Mouse (Mus musculus) midbrain, embryonic 16.5 days (tissue): Measurements from ENCODE around the gene Klhl11. TPM values are rescaled to one million over a fixed set of nuclear protein-coding genes. Genes with fewer than 3 reads are reported as not detected.
A peak's percentile ranks its signal among the peaks of the same experiment; 100 is the strongest.

Source experiments
- ATAC-seq: fragments of 200-750 bp; cut with Nextera tagmentation; 2 replicates; pipeline ENCODE4 v1.8.0; 2017; ENCODE audit warnings: moderate TSS enrichment
- H3K27ac ChIP-seq: fragments of 300-500 bp; sonication (generic); 2 replicates; pipeline ENCODE4 v1.5.1; 2014; ENCODE audit warnings: mild to moderate bottlenecking, low read length, mixed read lengths
- H3K27me3 ChIP-seq: fragments of 300-500 bp; sonication (generic); 2 replicates; pipeline ENCODE4 v1.6.1; 2014; ENCODE audit warnings: low read depth, low read length, mixed read lengths; ENCODE audit not compliant: control insufficient read depth, insufficient read depth
- H3K36me3 ChIP-seq: fragments of 300-500 bp; sonication (generic); 2 replicates; pipeline ENCODE4 v1.6.1; 2014; ENCODE audit warnings: mild to moderate bottlenecking, low read length, moderate library complexity, mixed read lengths; ENCODE audit not compliant: control insufficient read depth, insufficient read depth
- H3K4me1 ChIP-seq: fragments of 300-500 bp; sonication (generic); 2 replicates; pipeline ENCODE4 v1.6.1; 2014; ENCODE audit warnings: mild to moderate bottlenecking, low read length, mixed read lengths; ENCODE audit not compliant: control insufficient read depth, insufficient read depth
- H3K4me2 ChIP-seq: fragments of 300-500 bp; sonication (generic); 2 replicates; pipeline ENCODE4 v1.6.1; 2014; ENCODE audit warnings: mild to moderate bottlenecking, low read length, mixed read lengths
- H3K4me3 ChIP-seq: fragments of 300-500 bp; sonication (generic); 2 replicates; pipeline ENCODE4 v1.5.1; 2014; ENCODE audit warnings: low read depth, mild to moderate bottlenecking, low read length, moderate library complexity, mixed read lengths
- H3K9ac ChIP-seq: fragments of 300-500 bp; sonication (generic); 2 replicates; pipeline ENCODE4 v1.6.1; 2014; ENCODE audit warnings: low read depth, low read length, mixed read lengths
- H3K9me3 ChIP-seq: fragments of 300-500 bp; sonication (generic); replicated peaks from 2 replicates; pipeline ENCODE4 v1.6.1; 2014; ENCODE audit warnings: mild to moderate bottlenecking, low read length, mixed read lengths; ENCODE audit not compliant: control insufficient read depth, poor library complexity, severe bottlenecking
- WGBS: fragments of 180-500 bp; shearing (Covaris S2); extraction: QIAGEN DNeasy Blood & Tissue Kit; methylation state at CpG from one replicate; pipeline ENCODE4 v1.1.7; 2014; 5-methylcytosine and 5-hydroxymethylcytosine counted together
- polyA plus RNA-seq: library from polyadenylated mRNA; unstranded; fragments of >200 nt; fragmentation: Nextera tagmentation; extraction: Ambion mirVana; gene quantifications from 2 replicates; pipeline ENCODE4 v1.2.1, GENCODE M21; 2015

Klhl11 gene
- polyA plus RNA-seq: 10.3 and 11.0 TPM in 2 replicates

DNA sequence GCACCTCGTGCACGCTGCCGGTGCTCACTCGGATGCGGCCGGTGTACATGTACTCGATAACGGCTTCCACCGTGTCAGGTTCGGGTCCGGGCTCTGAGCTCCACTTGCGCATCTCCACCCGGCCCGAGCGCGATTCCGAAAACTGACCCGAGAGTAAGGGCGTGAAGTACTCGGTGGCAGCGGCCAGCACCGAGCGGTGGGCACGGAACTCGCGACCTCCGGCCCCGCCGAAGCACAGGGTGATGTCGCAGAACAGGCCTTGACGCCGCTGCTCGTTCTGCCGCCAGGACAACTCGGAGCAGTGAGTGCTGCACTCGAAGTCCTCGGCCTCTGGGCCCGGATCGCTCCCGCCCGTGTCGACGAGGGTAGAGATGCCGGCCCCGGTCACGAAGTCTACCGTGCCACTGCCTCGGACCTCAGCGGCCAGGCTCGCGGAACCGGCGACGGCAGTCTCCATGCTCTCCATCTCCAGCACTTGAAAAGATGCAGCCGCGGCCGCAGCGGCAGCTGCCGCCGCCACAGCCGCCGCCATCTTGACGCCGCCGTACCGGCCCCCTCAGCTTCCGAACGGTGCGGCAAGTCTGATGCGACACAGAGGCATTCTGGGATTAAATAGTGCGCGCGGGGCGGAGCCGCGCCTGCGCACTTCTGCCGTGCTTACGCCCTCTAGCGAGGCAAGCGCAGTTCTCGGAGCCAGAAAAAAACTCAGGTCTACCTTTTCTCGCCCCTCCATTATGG, at the start of gene Klhl11:
TSS of gene Klhl11 (minus strand) at position 545 of the 738 bp plus-strand sequence.
- peak within 1 kb of the TSS; percentile 95 for H3K9ac ChIP-seq
- WGBS: under 1% methylated on average over 83 of the region's 83 CpGs
- H3K27ac ChIP-seq: peak within 1 kb of the TSS; percentile 91
- no peaks in the 10 kb centered on the region for H3K9me3 ChIP-seq
- peaks cover 11% of the 10 kb centered on the region; the same call in 1 of the 2 replicates for H3K36me3 ChIP-seq
- no peaks in the 10 kb centered on the region for H3K27me3 ChIP-seq
- H3K4me3 ChIP-seq: peak within 1 kb of the TSS; percentile 96
- peak within 1 kb of the TSS; percentile 64 for H3K4me2 ChIP-seq
- ATAC-seq: peak; percentile 91
- H3K4me1 ChIP-seq: peaks cover 23% of the 10 kb centered on the region

DNA sequence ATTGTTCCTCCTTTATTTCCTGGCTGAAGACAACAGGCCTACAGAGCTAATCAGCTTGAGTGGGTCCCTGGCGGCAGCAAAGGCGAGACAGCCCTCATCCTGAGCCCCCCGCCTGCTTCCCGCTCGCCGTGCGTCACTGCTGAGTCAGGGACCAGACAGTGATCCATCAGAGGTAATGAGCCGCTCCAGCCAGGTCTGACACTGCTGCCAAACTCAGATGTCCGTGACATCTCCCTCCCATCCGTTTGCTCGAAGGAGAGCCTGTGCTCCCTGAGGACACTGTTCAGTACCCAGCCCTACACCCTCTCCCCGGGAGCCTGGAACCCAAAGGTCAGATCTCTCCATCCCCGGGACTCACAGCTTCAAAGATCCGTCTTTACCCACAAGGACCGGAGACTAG, 48.3 kb upstream of the Klhl11 start:
- Histone ChIP-seq H3K4me3 (no peak overlapping the region), H3K4me1 (peaks cover 16% of the 10 kb centered on the region), H3K9ac (no peak overlapping the region), H3K27me3 (no peaks in the 10 kb centered on the region), H3K27ac (no peak overlapping the region), H3K4me2 (no peak overlapping the region), H3K9me3 (no peaks in the 10 kb centered on the region), H3K36me3 (peaks cover 34% of the 10 kb centered on the region)
- WGBS: 86% methylated on average over 15 of the region's 15 CpGs
- ATAC-seq: no peak

DNA sequence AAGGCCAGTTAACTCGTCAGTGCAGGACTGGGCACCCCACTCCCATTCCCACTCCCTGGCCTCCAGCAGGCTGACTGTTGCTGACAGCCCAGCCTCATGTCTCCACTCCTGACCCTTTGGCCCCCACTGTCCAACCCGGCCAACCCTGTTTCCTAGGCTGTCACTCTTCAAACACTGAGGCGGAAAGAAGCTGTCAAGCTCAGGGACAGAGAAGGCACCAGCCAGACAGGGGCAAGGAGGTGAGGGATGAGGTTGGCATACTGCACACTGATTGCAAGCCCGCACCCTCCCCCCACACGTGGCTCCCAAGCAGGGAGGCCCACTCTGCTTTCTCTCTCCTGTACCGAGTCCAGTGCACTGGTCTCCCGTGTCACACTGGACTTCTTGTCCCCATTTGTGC, 46.6 kb upstream of the Klhl11 start:
- ATAC-seq: no peak
- H3K27me3 ChIP-seq: no peaks in the 10 kb centered on the region
- H3K4me1 ChIP-seq: no peaks in the 10 kb centered on the region
- peaks cover 42% of the 10 kb centered on the region for H3K36me3 ChIP-seq
- H3K4me2 ChIP-seq: no peak overlapping the region
- no peak overlapping the region for H3K4me3 ChIP-seq
- no peak overlapping the region for H3K9ac ChIP-seq
- 78% methylated on average over 7 of the region's 7 CpGs for WGBS
- no peak overlapping the region for H3K27ac ChIP-seq
- H3K9me3 ChIP-seq: no peaks in the 10 kb centered on the region

DNA sequence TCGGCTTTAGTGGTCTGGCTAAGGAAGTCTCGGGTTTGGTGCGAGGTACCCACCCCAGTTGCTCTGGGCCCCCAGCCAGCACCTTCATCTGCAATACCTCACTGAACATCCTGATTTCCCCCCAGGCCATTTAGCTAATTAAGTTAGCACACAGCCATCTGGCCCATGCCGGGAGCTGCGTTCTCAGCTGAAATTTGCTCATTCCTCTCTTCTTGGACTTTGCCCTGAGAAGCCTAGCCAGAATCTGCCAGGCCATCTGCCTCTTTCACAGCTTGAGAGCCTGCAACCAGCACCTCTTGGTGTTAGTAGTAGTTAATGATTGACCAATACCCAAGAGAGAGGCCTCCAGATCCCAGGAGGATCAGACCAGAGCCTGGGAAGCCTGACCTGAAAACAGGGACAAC, 45.6 kb upstream of the Klhl11 start:
- no peak overlapping the region for H3K4me3 ChIP-seq
- H3K4me1 ChIP-seq: no peaks in the 10 kb centered on the region
- H3K27ac ChIP-seq: no peak overlapping the region
- no peak for ATAC-seq
- H3K9ac ChIP-seq: no peak overlapping the region
- WGBS: 59% methylated on average over 5 of the region's 5 CpGs
- no peaks in the 10 kb centered on the region for H3K27me3 ChIP-seq
- H3K9me3 ChIP-seq: no peaks in the 10 kb centered on the region
- peaks cover 48% of the 10 kb centered on the region for H3K36me3 ChIP-seq
- H3K4me2 ChIP-seq: no peak overlapping the region

DNA sequence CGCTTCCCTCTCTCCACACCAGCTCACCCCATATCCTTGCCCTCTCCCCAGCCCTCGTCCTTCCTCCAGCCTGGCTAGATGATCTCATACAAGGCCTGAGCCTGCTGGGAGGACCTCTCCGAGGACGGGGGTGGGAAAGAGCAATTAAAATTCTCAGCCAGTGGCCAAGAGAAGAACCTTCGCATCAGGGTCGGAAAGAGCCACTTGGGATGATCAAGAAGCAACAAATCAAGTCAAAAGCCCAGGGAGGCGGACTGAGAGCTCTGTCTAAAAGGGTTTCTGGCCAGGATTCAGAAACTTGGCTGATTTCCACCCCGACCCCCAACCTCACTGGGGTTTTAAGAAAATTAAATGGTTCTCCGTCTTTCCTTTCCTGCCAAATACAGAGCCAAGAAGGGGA, 43.8 kb upstream of the Klhl11 start:
- ATAC-seq: no peak
- no peak overlapping the region for H3K9ac ChIP-seq
- 81% methylated on average over 9 of the region's 9 CpGs for WGBS

DNA sequence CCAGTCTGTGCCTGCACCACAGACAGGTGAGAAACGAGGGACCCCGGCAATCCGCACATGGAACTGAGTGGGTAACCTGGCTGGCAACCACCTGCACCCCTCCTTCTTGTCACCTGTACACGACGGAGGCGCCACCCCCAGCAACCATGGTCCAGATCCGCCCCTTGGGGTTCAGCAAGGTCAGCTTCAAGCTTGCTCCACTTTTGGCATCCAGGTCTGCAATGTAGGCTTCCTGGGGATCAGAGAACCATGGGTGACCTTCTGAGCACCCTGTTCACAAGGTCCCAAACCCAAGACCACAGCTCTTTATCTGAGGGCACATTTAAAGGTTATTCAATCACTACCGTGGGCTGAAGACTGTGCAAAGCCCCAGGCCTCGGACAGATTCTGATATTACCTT, 43.2 kb upstream of the Klhl11 start:
- no peak overlapping the region for H3K27ac ChIP-seq
- no peaks in the 10 kb centered on the region for H3K4me1 ChIP-seq
- no peaks in the 10 kb centered on the region for H3K27me3 ChIP-seq
- no peak for ATAC-seq
- H3K4me2 ChIP-seq: no peak overlapping the region
- H3K36me3 ChIP-seq: peaks cover 54% of the 10 kb centered on the region
- no peak overlapping the region for H3K9ac ChIP-seq
- H3K4me3 ChIP-seq: no peak overlapping the region
- WGBS: 96% methylated on average over 9 of the region's 9 CpGs
- no peaks in the 10 kb centered on the region for H3K9me3 ChIP-seq

More for the DNA sequence above, 43.8 kb upstream of the Klhl11 start:
- no peaks in the 10 kb centered on the region for H3K4me1 ChIP-seq
- no peaks in the 10 kb centered on the region for H3K27me3 ChIP-seq
- no peaks in the 10 kb centered on the region for H3K9me3 ChIP-seq
- H3K4me2 ChIP-seq: no peak overlapping the region
- H3K36me3 ChIP-seq: peaks cover 52% of the 10 kb centered on the region
- no peak overlapping the region for H3K27ac ChIP-seq
- H3K4me3 ChIP-seq: no peak overlapping the region

DNA sequence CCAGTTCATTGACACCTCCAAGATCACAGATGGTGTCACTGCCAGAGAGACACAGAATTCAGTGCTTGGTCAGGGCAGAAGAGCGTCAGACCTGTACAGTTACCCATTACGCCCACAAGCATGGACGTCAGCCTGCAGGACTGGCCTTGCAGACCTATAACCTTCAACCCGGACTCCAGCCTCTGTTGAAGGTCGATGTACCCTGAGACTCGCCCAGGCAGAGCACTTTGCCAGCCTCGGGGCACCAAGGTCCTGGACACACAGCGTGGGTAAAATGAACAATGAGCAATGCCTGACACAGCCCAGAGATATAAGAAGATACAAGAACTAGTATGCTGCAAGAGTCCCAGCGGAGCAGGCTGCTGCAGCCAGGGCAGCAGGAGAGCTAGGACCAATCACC, 42.5 kb upstream of the Klhl11 start:
- Histone ChIP-seq H3K9me3 (no peaks in the 10 kb centered on the region), H3K9ac (no peak overlapping the region), H3K4me3 (no peak overlapping the region), H3K36me3 (peaks cover 54% of the 10 kb centered on the region), H3K27ac (no peak overlapping the region), H3K27me3 (no peaks in the 10 kb centered on the region), H3K4me1 (no peaks in the 10 kb centered on the region), H3K4me2 (no peak overlapping the region)
- 92% methylated on average over 9 of the region's 9 CpGs for WGBS
- no peak for ATAC-seq

DNA sequence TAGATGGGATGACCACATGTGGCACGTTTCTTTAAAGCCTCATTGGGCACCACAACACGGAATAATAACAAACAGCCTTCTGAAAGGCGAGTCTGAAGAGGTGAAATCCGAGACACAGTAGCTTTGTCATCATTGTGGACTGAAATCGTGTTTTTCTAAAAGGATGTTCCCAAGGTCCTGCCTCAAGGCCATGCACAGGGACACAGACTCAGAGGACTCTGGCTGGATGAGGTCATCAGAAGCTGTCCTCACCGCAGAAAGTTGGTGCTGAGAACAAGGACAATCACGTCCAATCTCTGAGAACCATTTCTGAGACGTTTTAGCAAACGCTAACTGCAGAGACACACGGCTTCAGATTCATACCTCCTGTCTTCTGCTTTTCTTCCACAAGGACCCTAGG, 41.2 kb upstream of the Klhl11 start:
- 88% methylated on average over 10 of the region's 10 CpGs for WGBS
- no peaks in the 10 kb centered on the region for H3K9me3 ChIP-seq
- H3K4me3 ChIP-seq: no peak overlapping the region
- ATAC-seq: no peak
- H3K36me3 ChIP-seq: peaks cover 48% of the 10 kb centered on the region
- H3K4me2 ChIP-seq: no peak overlapping the region
- no peak overlapping the region for H3K27ac ChIP-seq
- H3K4me1 ChIP-seq: no peaks in the 10 kb centered on the region
- H3K27me3 ChIP-seq: no peaks in the 10 kb centered on the region
- no peak overlapping the region for H3K9ac ChIP-seq

DNA sequence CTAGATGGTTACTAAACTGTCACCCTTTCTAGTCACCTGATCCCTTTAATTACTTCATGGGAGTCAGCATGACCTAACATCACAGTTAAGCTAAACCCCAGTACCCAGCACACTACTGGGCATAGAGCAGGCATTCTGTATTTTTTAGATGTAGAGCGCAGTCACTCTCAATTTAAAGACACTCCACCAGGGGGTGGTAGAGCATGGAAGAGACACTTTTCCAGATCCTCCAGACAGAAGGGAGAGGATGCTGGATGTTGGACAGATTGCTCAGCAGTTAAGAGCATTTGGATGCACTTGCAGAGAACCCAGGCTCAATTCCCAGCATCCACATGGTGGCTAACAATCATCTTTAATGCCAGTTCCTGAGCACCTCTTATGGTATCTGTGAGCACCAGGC, 39.8 kb upstream of the Klhl11 start:
- no peak overlapping the region for H3K4me2 ChIP-seq
- H3K27me3 ChIP-seq: no peaks in the 10 kb centered on the region
- H3K9me3 ChIP-seq: no peaks in the 10 kb centered on the region
- no peak for ATAC-seq
- no peak overlapping the region for H3K4me3 ChIP-seq
- H3K36me3 ChIP-seq: peaks cover 48% of the 10 kb centered on the region
- H3K27ac ChIP-seq: no peak overlapping the region
- no peak overlapping the region for H3K9ac ChIP-seq
- H3K4me1 ChIP-seq: no peaks in the 10 kb centered on the region
- 90% methylated on average over 1 of the region's 1 CpGs for WGBS
